Mouse (Mus musculus) forebrain, embryonic 16.5 days (tissue): ENCODE data around the gene Chst4. TPM values are rescaled to one million over a fixed set of nuclear protein-coding genes. Genes with fewer than 3 reads are reported as not detected.

ENCODE experiments used
- ATAC-seq: fragments of 200-750 bp; cut with Nextera tagmentation; 2 replicates; pipeline ENCODE4 v1.8.0; 2017; ENCODE audit warnings: mild to moderate bottlenecking, moderate library complexity
- H3K27ac ChIP-seq: fragments of 300-500 bp; sonication (generic); 2 replicates; pipeline ENCODE4 v1.5.1; 2014; ENCODE audit warnings: low read length, control low read depth
- H3K27me3 ChIP-seq: fragments of 300-500 bp; sonication (generic); replicated peaks from 2 replicates; pipeline ENCODE4 v1.6.1; 2014; ENCODE audit warnings: low read length; ENCODE audit not compliant: control insufficient read depth, insufficient read depth
- H3K36me3 ChIP-seq: fragments of 300-500 bp; sonication (generic); 2 replicates; pipeline ENCODE4 v1.6.1; 2014; ENCODE audit not compliant: control insufficient read depth, insufficient read depth
- H3K4me1 ChIP-seq: fragments of 300-500 bp; sonication (generic); replicated peaks from 2 replicates; pipeline ENCODE4 v1.6.1; 2014; ENCODE audit warnings: low read length; ENCODE audit not compliant: control insufficient read depth, insufficient read depth
- H3K4me2 ChIP-seq: fragments of 300-500 bp; sonication (generic); 2 replicates; pipeline ENCODE4 v1.6.1; 2014; ENCODE audit warnings: mild to moderate bottlenecking, low read length, control low read depth
- H3K4me3 ChIP-seq: fragments of 300-500 bp; sonication (generic); replicated peaks from 2 replicates; pipeline ENCODE4 v1.5.1; 2014; ENCODE audit warnings: mild to moderate bottlenecking, low read length, control low read depth
- H3K9ac ChIP-seq: fragments of 300-500 bp; sonication (generic); replicated peaks from 2 replicates; pipeline ENCODE4 v1.6.1; 2014; ENCODE audit warnings: low read depth, low read length, control low read depth
- H3K9me3 ChIP-seq: fragments of 300-500 bp; sonication (generic); 2 replicates; pipeline ENCODE4 v1.6.1; 2016; ENCODE audit warnings: low read length; ENCODE audit not compliant: control insufficient read depth
- WGBS: fragments of 180-500 bp; shearing (Covaris S2); extraction: QIAGEN DNeasy Blood & Tissue Kit; methylation state at CpG from one replicate; pipeline ENCODE4 v1.1.7; 2014; 5-methylcytosine and 5-hydroxymethylcytosine counted together
- polyA plus RNA-seq: library from polyadenylated mRNA; unstranded; fragments of >200 nt; fragmentation: Nextera tagmentation; extraction: Ambion mirVana; gene quantifications from 2 replicates; pipeline ENCODE4 v1.2.1, GENCODE M21; 2015

Chst4 gene
- polyA plus RNA-seq, result not detected in 2 replicates

- 0 out of 2 replicates have a peak, but pooled peaks cover 4% of the 10 kb centered on the region for H3K9me3 ChIP-seq
- no peak within 1 kb of the TSS for H3K4me3 ChIP-seq
- no peaks in the 10 kb centered on the region for H3K27me3 ChIP-seq
- no peak within 1 kb of the TSS for H3K4me2 ChIP-seq
- no peaks in the 10 kb centered on the region for H3K4me1 ChIP-seq
- H3K36me3 ChIP-seq, result no peaks in the 10 kb centered on the region
- no peak within 1 kb of the TSS for H3K9ac ChIP-seq
- ATAC-seq, result no peak
- no peak within 1 kb of the TSS for H3K27ac ChIP-seq
- 88% methylated on average over 5 of the region's 5 CpGs for whole genome bisulfite sequencing
These were observed at the start of gene Chst4 for GRCm38 (mm10) chr8:110039659-110040058. Gene Chst4 (minus strand): TSS chr8:110039740.

DNA sequence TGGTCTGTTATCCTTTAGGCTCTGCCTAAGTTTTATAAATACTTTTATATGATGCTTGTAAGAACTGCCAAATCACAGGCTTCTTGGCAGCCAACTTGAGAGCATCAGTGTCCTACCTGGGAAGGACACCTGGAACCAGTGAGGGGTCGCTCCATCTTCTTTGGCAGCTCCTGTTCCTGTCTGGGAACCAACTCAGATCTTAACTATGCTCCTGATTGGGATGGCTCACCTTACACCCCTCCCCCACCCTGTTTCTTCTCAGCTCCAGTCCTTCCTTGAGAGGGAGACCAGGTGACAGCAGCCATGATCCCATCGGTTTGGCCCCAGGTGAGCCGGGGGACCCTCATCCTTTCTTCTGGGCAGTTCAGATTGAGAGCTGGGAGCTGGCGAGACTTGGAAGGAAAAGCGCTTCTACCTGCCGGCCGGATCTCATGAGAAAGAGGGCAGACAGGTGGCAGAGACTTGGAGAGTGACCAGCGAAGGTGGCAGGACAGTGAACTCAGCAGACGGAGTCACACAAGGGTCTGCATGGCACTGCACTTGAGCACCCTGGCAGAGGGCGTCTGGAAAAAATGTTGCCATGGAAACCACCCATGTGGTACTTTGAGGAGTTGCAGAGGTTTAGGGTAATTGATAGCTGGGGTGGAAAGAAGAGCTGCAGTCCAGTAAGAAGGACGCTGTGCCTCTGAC lies 43.0 kb upstream of the Chst4 start:
- Histone ChIP-seq H3K4me1 (peaks cover 19% of the 10 kb centered on the region), H3K4me3 (no peak overlapping the region), H3K9me3 (no peaks in the 10 kb centered on the region; the same call in 1 of the 2 replicates), H3K4me2 (no peak overlapping the region), H3K9ac (no peak overlapping the region), H3K36me3 (peaks cover 25% of the 10 kb centered on the region), H3K27ac (no peak overlapping the region), H3K27me3 (no peaks in the 10 kb centered on the region)
- 81% methylated on average over 11 of the region's 11 CpGs for WGBS
- ATAC-seq, result no peak

DNA sequence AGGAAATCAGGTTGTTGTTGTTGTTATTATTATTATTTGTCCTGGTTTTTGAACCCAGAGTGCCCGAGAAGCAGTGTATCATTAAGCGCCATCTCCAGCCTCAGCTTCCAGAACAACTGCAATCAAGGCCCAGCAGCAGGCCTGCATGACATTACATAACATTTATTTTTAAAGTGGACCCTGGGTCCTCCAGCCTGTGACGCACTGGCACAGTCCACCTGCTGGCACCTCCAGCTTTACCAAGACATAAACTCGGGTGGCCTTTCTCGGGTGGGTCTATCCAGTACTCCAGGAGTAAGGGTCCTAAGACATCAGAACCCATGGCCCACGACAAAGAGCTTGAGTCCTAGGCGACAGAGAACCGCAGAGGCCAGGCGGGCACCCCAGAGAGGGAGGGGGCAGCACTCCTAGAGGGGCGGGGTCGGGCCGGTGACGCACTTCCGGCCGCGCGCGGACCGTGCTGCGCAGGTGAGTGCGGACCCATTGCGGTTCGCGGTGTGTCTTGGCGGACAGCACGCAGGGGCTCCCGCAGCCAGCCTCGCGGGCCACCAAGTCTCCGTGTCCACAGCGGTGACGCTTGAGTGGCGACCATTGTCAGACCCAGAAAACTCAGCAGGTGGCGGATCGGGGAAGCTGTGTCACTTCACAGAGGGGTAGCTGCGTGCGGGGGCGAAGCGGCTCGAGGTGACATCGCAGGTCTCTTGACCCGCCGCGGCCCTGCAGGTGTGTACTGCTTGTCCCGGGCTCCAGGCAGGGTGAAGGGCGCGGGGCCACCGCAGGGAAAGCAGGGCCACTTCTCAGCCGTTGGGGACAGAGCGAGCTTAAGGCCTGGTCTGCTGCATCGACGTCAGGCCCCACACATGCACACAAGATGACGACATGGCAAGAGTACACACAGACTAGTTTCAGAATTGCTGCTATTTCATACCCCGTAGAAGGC lies 40.0 kb upstream of the Chst4 start, which contains the start of gene Zfp612:
Gene Zfp612, plus strand, starts transcription at position 465 of the 940 bp plus-strand sequence.
- Histone ChIP-seq H3K9ac (peak within 1 kb of the TSS; percentile 85), H3K4me2 (peak within 1 kb of the TSS; percentile 87), H3K9me3 (no peaks in the 10 kb centered on the region), H3K4me3 (peak within 1 kb of the TSS; percentile 84), H3K4me1 (peaks cover 19% of the 10 kb centered on the region), H3K36me3 (peaks cover 4% of the 10 kb centered on the region), H3K27me3 (no peaks in the 10 kb centered on the region), H3K27ac (no peak within 1 kb of the TSS; the same call in 1 of the 2 replicates)
- ATAC-seq, result peak; percentile 96
- 6% methylated on average over 54 of the region's 54 CpGs for WGBS

DNA sequence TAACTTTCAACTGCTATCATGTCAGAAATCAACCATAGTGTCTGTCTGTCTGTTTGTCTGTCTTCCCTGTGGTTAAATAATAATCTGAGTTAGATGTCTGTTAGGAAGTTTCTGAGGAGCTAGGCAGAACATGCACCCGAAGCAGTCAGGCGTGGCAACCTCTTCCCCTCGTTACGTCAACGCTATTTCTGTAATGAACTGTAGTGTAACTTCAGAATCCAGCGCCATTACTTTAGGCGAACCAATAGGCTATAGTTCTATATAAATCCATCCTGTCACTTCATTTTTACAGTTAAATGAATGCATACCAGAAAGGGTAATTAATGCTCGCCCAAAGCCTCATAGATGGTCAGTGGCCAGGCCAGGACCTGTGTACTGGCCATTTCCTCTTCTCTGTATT lies 35.0 kb upstream of the Chst4 start:
- WGBS, result 75% methylated on average over 8 of the region's 8 CpGs
- Histone ChIP-seq H3K36me3 (no peaks in the 10 kb centered on the region), H3K9me3 (0 out of 2 replicates have a peak, but pooled peaks cover 2% of the 10 kb centered on the region), H3K9ac (no peak overlapping the region), H3K4me3 (no peak overlapping the region), H3K4me2 (no peak overlapping the region), H3K27ac (no peak overlapping the region), H3K27me3 (no peaks in the 10 kb centered on the region), H3K4me1 (peaks cover 4% of the 10 kb centered on the region)
- no peak for ATAC-seq

DNA sequence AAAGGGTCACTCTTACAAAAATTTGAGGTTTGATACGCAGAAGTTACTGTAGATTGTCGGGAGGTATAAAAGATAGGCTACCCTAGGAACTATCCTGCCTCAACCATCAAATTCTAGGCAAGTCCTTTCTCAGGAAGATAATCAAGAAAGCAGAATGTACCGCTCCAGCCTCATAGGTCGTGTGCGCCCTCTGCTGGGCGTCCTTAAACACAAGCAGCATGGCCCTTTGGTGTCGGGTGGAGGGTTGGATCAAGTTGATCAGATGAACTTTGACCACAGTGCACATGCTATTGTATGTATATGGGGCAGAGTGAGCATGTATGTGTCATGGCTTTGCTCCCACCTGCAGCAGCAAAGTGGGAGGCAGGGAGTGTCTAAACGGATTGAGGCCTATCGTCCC lies 32.1 kb upstream of the Chst4 start:
- Histone ChIP-seq H3K27me3 (no peaks in the 10 kb centered on the region), H3K36me3 (no peaks in the 10 kb centered on the region), H3K4me1 (no peaks in the 10 kb centered on the region), H3K9ac (no peak overlapping the region), H3K4me3 (no peak overlapping the region), H3K4me2 (no peak overlapping the region), H3K27ac (no peak overlapping the region), H3K9me3 (0 out of 2 replicates have a peak, but pooled peaks cover 2% of the 10 kb centered on the region)
- WGBS, result 16% methylated on average over 9 of the region's 9 CpGs
- peak; percentile 47; the same call in 1 of the 2 replicates for ATAC-seq

- ATAC-seq, result no peak
These were observed 30.2 kb upstream of the Chst4 start for GRCm38 (mm10) chr8:110069706-110070105.

DNA sequence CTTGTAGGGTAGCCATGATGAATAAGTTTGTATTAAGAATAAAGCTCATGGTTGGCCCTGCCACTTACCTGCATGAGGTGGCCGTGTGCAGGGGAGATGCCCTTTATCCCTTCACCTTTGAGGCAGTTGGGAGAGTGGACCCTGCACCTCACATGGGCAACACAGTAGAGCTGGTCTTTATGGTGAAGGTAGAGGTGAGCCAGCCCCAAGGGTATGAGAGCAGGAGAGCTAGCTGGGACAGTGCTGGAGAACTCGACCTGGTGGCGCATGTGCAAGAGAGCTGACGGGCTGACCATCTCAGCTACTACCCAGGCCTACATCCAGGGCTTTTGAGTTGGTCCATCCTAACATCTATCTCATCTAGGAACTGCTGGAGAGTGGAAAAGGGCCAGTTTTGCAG lies 26.1 kb upstream of the Chst4 start:
- H3K4me2 ChIP-seq, result no peak overlapping the region
- ATAC-seq, result no peak
- WGBS, result 93% methylated on average over 4 of the region's 4 CpGs

More at GRCm38 (mm10) chr8:110069706-110070105, 30.2 kb upstream of the Chst4 start:
- Histone ChIP-seq H3K27me3 (no peaks in the 10 kb centered on the region), H3K4me1 (no peaks in the 10 kb centered on the region), H3K36me3 (no peaks in the 10 kb centered on the region), H3K4me3 (no peak overlapping the region), H3K9me3 (0 out of 2 replicates have a peak, but pooled peaks cover 2% of the 10 kb centered on the region), H3K4me2 (no peak overlapping the region), H3K9ac (no peak overlapping the region), H3K27ac (no peak overlapping the region)
- WGBS, result 85% methylated on average over 4 of the region's 4 CpGs

DNA sequence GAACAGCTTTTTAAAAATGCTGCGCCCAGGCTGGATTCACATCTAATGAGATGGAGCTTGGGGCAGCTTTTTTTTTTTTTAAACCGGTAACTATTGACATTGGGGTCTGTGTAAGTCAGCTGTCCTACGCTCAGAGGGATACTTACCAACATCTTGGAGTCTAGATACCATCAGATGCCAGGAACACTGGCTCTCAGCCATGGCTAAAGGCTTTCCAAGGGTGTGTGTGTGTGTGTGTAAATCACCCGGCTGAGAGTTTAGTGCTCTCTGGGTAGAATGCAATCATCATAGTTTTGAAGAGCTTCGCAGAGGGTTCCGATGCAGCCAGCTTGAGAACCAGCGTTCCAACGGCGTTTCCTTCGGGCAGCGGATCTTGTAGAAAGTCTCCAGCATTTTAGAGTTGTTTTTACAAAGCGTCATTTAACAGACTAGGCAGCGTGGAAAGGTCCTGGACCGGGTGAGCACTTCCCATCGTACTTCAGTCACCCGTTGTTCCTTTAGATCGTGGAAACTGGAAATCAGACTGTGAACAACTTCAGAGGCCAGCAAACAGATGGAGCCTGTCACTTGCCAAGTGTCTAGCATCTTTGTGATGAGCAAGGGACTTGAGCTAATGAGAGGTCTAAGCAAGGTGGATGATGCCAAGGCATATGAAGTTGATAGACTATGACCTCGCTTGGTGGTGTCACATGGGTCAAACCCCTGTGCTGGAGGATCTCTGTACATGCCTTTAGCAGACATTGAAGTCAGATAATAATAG lies 25.2 kb upstream of the Chst4 start:
- 88% methylated on average over 18 of the region's 18 CpGs for WGBS
- Histone ChIP-seq H3K4me3 (no peak overlapping the region), H3K36me3 (no peaks in the 10 kb centered on the region), H3K27ac (no peak overlapping the region), H3K4me2 (no peak overlapping the region), H3K9me3 (no peaks in the 10 kb centered on the region), H3K27me3 (no peaks in the 10 kb centered on the region), H3K4me1 (no peaks in the 10 kb centered on the region), H3K9ac (no peak overlapping the region)
- no peak for ATAC-seq

More for the DNA sequence above, 26.1 kb upstream of the Chst4 start:
- H3K4me1 ChIP-seq, result no peaks in the 10 kb centered on the region
- no peaks in the 10 kb centered on the region for H3K27me3 ChIP-seq
- no peak overlapping the region for H3K4me3 ChIP-seq
- no peak overlapping the region for H3K9ac ChIP-seq
- no peaks in the 10 kb centered on the region for H3K36me3 ChIP-seq
- H3K9me3 ChIP-seq, result no peaks in the 10 kb centered on the region
- H3K27ac ChIP-seq, result no peak overlapping the region
